Mouse (Mus musculus): ENCODE measurements around the gene Chgb. TPM values are rescaled to one million over a fixed set of nuclear protein-coding genes. Genes with fewer than 3 reads are reported as not detected.

Gene Chgb
- total and polyA plus RNA-seq, 2 experiments from 2014 or later, result 43.4 to 142 TPM

- Histone ChIP-seq H3K9me3 (ENCODE audit: low read length) (no peaks in the 10 kb centered on the region), H3K4me1 (ENCODE audit: insufficient read depth, low read length) (no peaks in the 10 kb centered on the region), H3K27me3 (ENCODE audit: insufficient read depth, low read length) (no peaks in the 10 kb centered on the region), H3K4me2 (ENCODE audit: low read depth, low read length, poor library complexity, severe bottlenecking) (peak within 1 kb of the TSS; percentile 68), H3K36me3 (ENCODE audit: insufficient read depth, low read length) (peaks cover 12% of the 10 kb centered on the region), H3K9ac (replicated peaks; ENCODE audit: low read length, poor library complexity, severe bottlenecking) (peak within 1 kb of the TSS; percentile 63), H3K27ac (ENCODE audit: low read depth, low read length) (0 out of 2 replicates have a peak within 1 kb of the TSS, but pooled peaks have one; percentile 13), H3K4me3 (ENCODE audit: low read depth, low read length) (peak within 1 kb of the TSS; percentile 78)
- peak; percentile 99 for ATAC-seq (ENCODE audit: low FRiP score)
- peak; percentile 99 for DNase-seq (ENCODE audit: low spot score)
- peak; percentile 58 for TF ChIP-seq CTCF (IDR thresholded peaks at IDR 0.05)
- under 1% methylated on average over 59 of the region's 59 CpGs for WGBS
Observed at GRCm38 (mm10) chr2:132815608-132816314, 34.7 kb downstream of the Chgb start, which contains the start of the genes Trmt6 and Mcm8. Trmt6 (minus strand) TSS chr2:132816055. Mcm8 (plus strand) TSS chr2:132816141.

- no peak for DNase-seq (ENCODE audit: low spot score)
- 92% methylated on average over 4 of the region's 4 CpGs for WGBS
- no peak for ATAC-seq (ENCODE audit: low FRiP score)
Observed at GRCm38 (mm10) chr2:132841071-132841470, 60.0 kb downstream of the Chgb start.

More at GRCm38 (mm10) chr2:132841071-132841470, 60.0 kb downstream of the Chgb start:
- H3K4me2 ChIP-seq (ENCODE audit: low read depth, low read length, poor library complexity, severe bottlenecking), result no peak overlapping the region
- H3K9ac ChIP-seq (replicated peaks; ENCODE audit: low read length, poor library complexity, severe bottlenecking), result no peak overlapping the region
- TF ChIP-seq CTCF (IDR thresholded peaks at IDR 0.05), result no peak
- no peak overlapping the region for H3K27ac ChIP-seq (ENCODE audit: low read depth, low read length)
- H3K4me3 ChIP-seq (ENCODE audit: low read depth, low read length), result no peak overlapping the region
- H3K36me3 ChIP-seq (ENCODE audit: insufficient read depth, low read length), result no peaks in the 10 kb centered on the region
- H3K27me3 ChIP-seq (ENCODE audit: insufficient read depth, low read length), result no peaks in the 10 kb centered on the region
- no peaks in the 10 kb centered on the region for H3K4me1 ChIP-seq (ENCODE audit: insufficient read depth, low read length)
- no peaks in the 10 kb centered on the region for H3K9me3 ChIP-seq (ENCODE audit: low read length)

Other genes starting within 250 kb of the Chgb start
- gene Gpcpd1, start 193.5 kb upstream of the Chgb start, total RNA-seq (2014; rRNA removed), result 55.7 and 78.6 TPM in 2 replicates
- 82.9 and 84.0 TPM in 2 replicates for gene Gpcpd1, start 193.5 kb upstream of the Chgb start, polyA plus RNA-seq (2015; fragmentation: Nextera tagmentation; extraction: Ambion mirVana)
- gene Shld1, start 94.3 kb upstream of the Chgb start, total RNA-seq (2014; rRNA removed), result 16.0 and 17.1 TPM in 2 replicates
- 15.7 and 17.1 TPM in 2 replicates for gene Shld1, start 94.3 kb upstream of the Chgb start, polyA plus RNA-seq (2015; fragmentation: Nextera tagmentation; extraction: Ambion mirVana)
- 11.5 and 12.0 TPM in 2 replicates for gene Trmt6, start 34.8 kb downstream of the Chgb start, total RNA-seq (2014; rRNA removed)
- 26.9 and 30.8 TPM in 2 replicates for gene Trmt6, start 34.8 kb downstream of the Chgb start, polyA plus RNA-seq (2015; fragmentation: Nextera tagmentation; extraction: Ambion mirVana)
- gene Mcm8, start 34.9 kb downstream of the Chgb start, total RNA-seq (2014; rRNA removed), result 2.4 and 3.3 TPM in 2 replicates
- gene Mcm8, start 34.9 kb downstream of the Chgb start, polyA plus RNA-seq (2015; fragmentation: Nextera tagmentation; extraction: Ambion mirVana), result 4.0 and 4.7 TPM in 2 replicates
- gene Crls1, start 65.4 kb downstream of the Chgb start, total RNA-seq (2014; rRNA removed), result 36.0 and 53.9 TPM in 2 replicates
- gene Crls1, start 65.4 kb downstream of the Chgb start, polyA plus RNA-seq (2015; fragmentation: Nextera tagmentation; extraction: Ambion mirVana), result 18.3 and 19.7 TPM in 2 replicates
- gene Lrrn4, start 99.6 kb downstream of the Chgb start, total RNA-seq (2014; rRNA removed), result 1.3 TPM in 2 replicates
- gene Lrrn4, start 99.6 kb downstream of the Chgb start, polyA plus RNA-seq (2015; fragmentation: Nextera tagmentation; extraction: Ambion mirVana), result 0.70 and 0.85 TPM in 2 replicates
- gene Fermt1, start 164.6 kb downstream of the Chgb start, total RNA-seq (2014; rRNA removed), result 0.09 and 0.22 TPM in 2 replicates
- gene Fermt1, start 164.6 kb downstream of the Chgb start, polyA plus RNA-seq (2015; fragmentation: Nextera tagmentation; extraction: Ambion mirVana), result not detected in 2 replicates

Measured in midbrain, postnatal 0 days (tissue).